Mouse (Mus musculus): Measurements from ENCODE around the gene Ptpn12.

- TF ChIP-seq CTCF (IDR thresholded peaks at IDR 0.05; ENCODE audit: borderline replicate concordance, insufficient read depth, low read length) = no peak
- no peak for TF ChIP-seq POLR2A (IDR thresholded peaks at IDR 0.05; ENCODE audit: low read depth, low read length)
Measured at GRCm38 (mm10) chr5:21045462-21045861, 10.2 kb downstream of the Ptpn12 start.
